Mouse (Mus musculus) activated CD4-positive, CD25-positive, alpha-beta regulatory T cell, adult 4 months (primary cell): ENCODE data around the gene Abcg8. TPM values are rescaled to one million over a fixed set of nuclear protein-coding genes. Genes with fewer than 3 reads are reported as not detected.

ENCODE experiments used
- ATAC-seq: one replicate; pipeline ENCODE4 v1.8.0; 2017
- polyA plus RNA-seq, 2 experiments: library from polyadenylated mRNA; unstranded; fragments of 100-300 nt; shearing (Covaris generic); gene quantifications; one replicate each; pipeline ENCODE4 v1.2.1; 2017

Gene Abcg8
- polyA plus RNA-seq, 2 experiments from 2014 or later: not detected

GRCm38 (mm10) chr17:84714930-84715329 lies 38.8 kb downstream of the Abcg8 start:
- ATAC-seq: no peak

GRCm38 (mm10) chr17:84716252-84716872 lies 40.3 kb downstream of the Abcg8 start:
- ATAC-seq: no peak

GRCm38 (mm10) chr17:84717416-84717815 lies 41.3 kb downstream of the Abcg8 start:
- no peak for ATAC-seq

GRCm38 (mm10) chr17:84719105-84719504 lies 43.0 kb downstream of the Abcg8 start:
- ATAC-seq: no peak

GRCm38 (mm10) chr17:84724028-84724427 lies 47.9 kb downstream of the Abcg8 start:
- no peak for ATAC-seq

- ATAC-seq: no peak
Measured at GRCm38 (mm10) chr17:84725163-84725562, 49.1 kb downstream of the Abcg8 start.

- ATAC-seq: no peak
Measured at GRCm38 (mm10) chr17:84728201-84728911, 52.3 kb downstream of the Abcg8 start.

GRCm38 (mm10) chr17:84729140-84729539 lies 53.0 kb downstream of the Abcg8 start:
- no peak for ATAC-seq

- no peak for ATAC-seq
Measured at GRCm38 (mm10) chr17:84731361-84731760, 55.3 kb downstream of the Abcg8 start.

- ATAC-seq: no peak
Measured at GRCm38 (mm10) chr17:84732612-84733011, 56.5 kb downstream of the Abcg8 start.

GRCm38 (mm10) chr17:84736719-84737118 lies 60.6 kb downstream of the Abcg8 start:
- ATAC-seq: no peak

- no peak for ATAC-seq
Measured at GRCm38 (mm10) chr17:84738073-84738797, 62.1 kb downstream of the Abcg8 start.

- no peak for ATAC-seq
Measured at GRCm38 (mm10) chr17:84744256-84744655, 68.2 kb downstream of the Abcg8 start.

GRCm38 (mm10) chr17:84745001-84745400 lies 68.9 kb downstream of the Abcg8 start:
- ATAC-seq: no peak

- ATAC-seq: no peak
Measured at GRCm38 (mm10) chr17:84747212-84747611, 71.1 kb downstream of the Abcg8 start.

- no peak for ATAC-seq
Measured at GRCm38 (mm10) chr17:84748152-84748682, 72.1 kb downstream of the Abcg8 start.

GRCm38 (mm10) chr17:84749297-84749696 lies 73.2 kb downstream of the Abcg8 start:
- no peak for ATAC-seq

Other genes with a start within 250 kb of the Abcg8 start
- gene Thada, start 210.1 kb upstream of the Abcg8 start, polyA plus RNA-seq: 10 to 100 TPM; 53.7 to 64.8 TPM
- gene Plekhh2, start 164.4 kb upstream of the Abcg8 start, polyA plus RNA-seq: under 1 TPM in 1 of 2 experiments, not detected in 1; 0.22 TPM
- under 1 TPM; 0.65 to 0.97 TPM for gene Dync2li1, start 49.8 kb upstream of the Abcg8 start, polyA plus RNA-seq
- not detected for gene Abcg5, start 6.7 kb downstream of the Abcg8 start, polyA plus RNA-seq
- 10 to 100 TPM in 1 of 2 experiments, 1 to 10 TPM in 1; 7.6 to 10.5 TPM for gene Lrpprc, start 114.5 kb downstream of the Abcg8 start, polyA plus RNA-seq